Comparison of ENCODE assay signal across 32 mouse cellular contexts in genomic region chr13:76044971-76045370, GRCm38 (mm10). TPM values are rescaled to one million over a fixed set of nuclear protein-coding genes. Genes with fewer than 3 reads are reported as not detected.
"Had no signal": no experiment of that assay in that cellular context is flagged by ENCODE, and none has a peak within 500 bp of the region (broad histone marks: within the 10 kb centered on the region; RNA-seq: fewer than 3 reads in every experiment).

No protein-coding gene starts in this region.

- DNase-seq: cerebellum, adult 8-10 months; cerebellum, adult 9-10 months; cerebellum, adult 9-11 months; cerebellum, postnatal 10 days; cerebellum, postnatal 14 days; cerebellum, postnatal 25 days; cerebellum, postnatal 36 days; embryo, embryonic 11 days; forebrain, postnatal 0 days; gastrocnemius, adult 2 months; gastrocnemius, postnatal 10 days; gastrocnemius, postnatal 14 days; gastrocnemius, postnatal 25 days; gastrocnemius, postnatal 36 days; heart, adult 18-20 months; heart, adult 2 months had no signal

- H3K36me3 ChIP-seq: embryonic facial prominence, embryonic 10.5 days; embryonic facial prominence, embryonic 12.5 days; embryonic facial prominence, embryonic 13.5 days; embryonic facial prominence, embryonic 15.5 days; forebrain, embryonic 10.5 days; forebrain, embryonic 12.5 days; forebrain, embryonic 15.5 days; heart, embryonic 10.5 days had no signal

- H3K4me1 ChIP-seq: embryonic facial prominence, embryonic 10.5 days; embryonic facial prominence, embryonic 12.5 days; embryonic facial prominence, embryonic 13.5 days; embryonic facial prominence, embryonic 15.5 days; forebrain, embryonic 10.5 days; forebrain, embryonic 12.5 days; forebrain, embryonic 15.5 days; heart, embryonic 10.5 days had no signal

- H3K27ac ChIP-seq: embryonic facial prominence, embryonic 10.5 days; embryonic facial prominence, embryonic 12.5 days; embryonic facial prominence, embryonic 13.5 days; embryonic facial prominence, embryonic 15.5 days; forebrain, embryonic 10.5 days; forebrain, embryonic 12.5 days; forebrain, embryonic 15.5 days; gastrocnemius, adult 2 months; heart, adult 2 months; heart, embryonic 10.5 days had no signal

- H3K9ac ChIP-seq: embryonic facial prominence, embryonic 12.5 days; embryonic facial prominence, embryonic 13.5 days; embryonic facial prominence, embryonic 15.5 days; forebrain, embryonic 12.5 days; forebrain, embryonic 15.5 days; forebrain, postnatal 0 days had no signal

- ATAC-seq: forebrain, embryonic 14.5 days; forebrain, embryonic 15.5 days; forebrain, embryonic 16.5 days; forebrain, postnatal 0 days had no signal

- H3K4me2 ChIP-seq: embryonic facial prominence, embryonic 12.5 days; embryonic facial prominence, embryonic 13.5 days; embryonic facial prominence, embryonic 15.5 days; forebrain, embryonic 12.5 days; forebrain, embryonic 15.5 days had no signal

- H3K9me3 ChIP-seq: embryonic facial prominence, embryonic 12.5 days; embryonic facial prominence, embryonic 13.5 days; embryonic facial prominence, embryonic 15.5 days; forebrain, embryonic 10.5 days; forebrain, embryonic 12.5 days; forebrain, embryonic 15.5 days; heart, embryonic 10.5 days had no signal

- H3K4me3 ChIP-seq: embryonic facial prominence, embryonic 10.5 days; embryonic facial prominence, embryonic 12.5 days; embryonic facial prominence, embryonic 13.5 days; embryonic facial prominence, embryonic 15.5 days; erythroblast, embryonic 14.5 days; forebrain, embryonic 10.5 days; forebrain, embryonic 12.5 days; forebrain, embryonic 15.5 days; gastrocnemius, adult 2 months; heart, adult 2 months; heart, embryonic 10.5 days had no signal

- H3K27me3 ChIP-seq: embryonic facial prominence, embryonic 12.5 days; embryonic facial prominence, embryonic 13.5 days; embryonic facial prominence, embryonic 15.5 days; forebrain, embryonic 12.5 days; forebrain, embryonic 15.5 days had no signal

RNA-seq across cellular contexts. Expression of gene Gpr150, which starts 11.8 kb away (rescaled TPM):
- total RNA-seq: gastrocnemius, adult 18-20 months; gastrocnemius, adult 2 months; gastrocnemius, adult 8-10 months; gastrocnemius, postnatal 10 days; gastrocnemius, postnatal 14 days; gastrocnemius, postnatal 25 days; gastrocnemius, postnatal 36 days; gastrocnemius, postnatal 4 days; heart, adult 18-20 months; heart, adult 2 months; heart, adult 8-10 months had no signal
- polyA plus RNA-seq: embryonic facial prominence, embryonic 13.5 days; embryonic facial prominence, embryonic 15.5 days; gonadal fat pad, adult 2 months; heart, adult 2 months had no signal
